Mouse (Mus musculus): ENCODE measurements around the gene Rps18. TPM values are rescaled to one million over a fixed set of nuclear protein-coding genes. Genes with fewer than 3 reads are reported as not detected.
"Not testable (repeated sequence)": the region's sequence is repeated elsewhere in the genome, so short reads cannot be mapped to it uniquely, and the experiment has no call there.

Rps18 gene
- total RNA-seq (2021), result 100 to 1,000 TPM; 332 to 337 TPM
- long read RNA-seq, experiment 1, transcript Rps18-201 (5 exons, 560 nt), result major isoform, 31 of 39 reads
- long read RNA-seq, experiment 1, partial matches to known transcripts, result 1 of 39 reads
- long read RNA-seq, experiment 1, other reads (novel, unspliced or antisense), result 0 of 39 reads
- long read RNA-seq, experiment 2, transcript Rps18-201 (5 exons, 560 nt), result major isoform, 48 of 56 reads
- long read RNA-seq, experiment 2, partial matches to known transcripts, result 1 of 56 reads
- long read RNA-seq, experiment 2, other reads (novel, unspliced or antisense), result 1 of 56 reads

DNA sequence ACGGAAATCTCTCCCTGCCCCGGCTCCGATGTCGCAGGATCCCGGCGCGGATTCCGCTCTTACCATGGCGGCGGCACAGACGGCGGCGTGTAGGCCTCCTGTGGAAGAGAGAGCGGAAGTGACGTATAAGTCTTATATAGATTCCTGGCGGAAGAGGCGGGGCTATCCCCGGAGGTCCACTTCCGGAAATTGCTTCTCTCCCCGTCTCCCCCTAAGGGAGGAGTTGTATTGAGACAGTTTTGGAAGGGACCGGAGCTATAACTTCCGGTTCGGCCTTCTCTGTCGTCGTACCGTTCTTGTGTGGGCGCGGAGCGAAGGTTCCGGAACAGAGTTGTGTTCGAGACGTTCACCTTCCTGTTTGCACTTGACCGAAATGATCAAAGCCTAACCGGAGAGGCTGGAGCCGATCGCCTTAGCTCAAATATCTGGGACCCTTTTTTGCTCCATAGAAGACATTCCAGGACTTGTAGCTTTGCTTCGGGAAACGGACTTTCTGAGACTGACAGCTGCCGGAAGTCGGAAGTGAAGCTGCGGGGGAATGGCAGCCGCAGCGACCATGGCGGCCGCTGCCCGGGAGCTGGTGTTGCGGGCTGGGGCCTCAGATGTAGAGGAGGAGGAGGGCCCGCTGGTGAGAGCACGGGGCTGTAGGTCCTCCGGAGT is at the start of gene Rps18, which contains the start of gene Vps52:
Gene Rps18 (minus strand): TSS at position 447 of the 660 bp plus-strand sequence.
Gene Vps52 (plus strand): TSS at position 258 of the 660 bp plus-strand sequence.
- DNase-seq (ENCODE audit: low spot score in 2 of 2), result peak; percentile 96

DNA sequence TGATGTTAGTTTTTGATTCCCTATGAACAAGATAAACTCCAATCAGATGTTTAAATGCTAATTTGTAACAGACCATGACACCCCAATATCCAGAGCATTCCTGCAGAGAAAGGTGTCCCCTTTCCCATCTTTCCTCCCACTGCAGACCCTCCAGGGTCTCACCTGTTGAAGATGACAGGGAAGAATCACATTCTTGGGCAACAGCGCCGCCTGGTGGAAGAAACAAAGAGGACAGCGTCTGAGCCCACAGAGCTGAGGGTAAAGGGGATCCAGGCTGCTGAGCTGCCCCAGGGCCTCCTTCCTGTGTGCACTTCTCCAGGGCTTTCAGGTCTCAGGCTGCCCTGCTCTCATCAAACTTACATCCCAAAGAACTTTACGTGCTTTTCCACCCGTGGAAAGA is 47.6 kb upstream of the Rps18 start:
- DNase-seq (ENCODE audit: low spot score in 2 of 2), result no peak

DNA sequence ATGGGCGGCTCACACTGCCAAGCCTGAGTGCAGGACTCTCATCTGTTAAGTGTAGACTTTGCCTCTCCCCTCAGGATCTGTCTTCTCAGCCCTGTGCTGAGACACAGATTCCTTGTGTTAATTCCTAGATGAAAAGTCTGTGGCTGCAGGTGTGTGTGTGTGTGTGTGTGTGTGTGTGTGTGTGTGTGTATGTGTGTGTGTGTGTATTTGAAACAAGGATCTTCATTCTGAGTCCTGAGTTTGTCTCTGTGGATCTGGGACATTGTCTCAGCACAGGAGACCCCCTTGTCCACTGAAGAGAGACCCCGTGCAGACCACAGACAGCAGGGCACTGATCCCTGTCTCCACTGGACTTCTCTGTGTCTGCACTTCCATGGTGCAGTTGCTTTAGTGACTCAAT is 45.0 kb upstream of the Rps18 start:
- not testable (repeated sequence) for DNase-seq (ENCODE audit: low spot score in 2 of 2)

DNA sequence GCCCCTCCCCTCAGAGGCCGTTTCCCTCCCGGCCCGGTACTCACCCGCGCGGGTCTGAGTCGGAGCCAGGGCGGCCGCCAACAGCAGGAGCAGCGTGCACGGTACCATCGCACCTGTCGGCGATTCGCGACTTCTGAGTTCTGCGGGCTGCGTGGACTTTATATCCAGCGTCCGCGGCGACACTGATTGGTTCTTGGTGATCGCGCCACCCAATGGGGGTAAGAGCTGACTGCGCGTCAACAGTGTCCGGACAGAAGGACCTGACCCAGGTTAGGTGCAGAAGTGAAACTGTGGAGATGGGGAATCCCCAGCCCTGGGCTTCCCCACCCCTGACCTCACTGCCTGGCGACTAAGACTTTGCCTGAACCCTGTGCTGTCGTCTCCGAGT is 44.3 kb upstream of the Rps18 start, which contains the start of gene H2-K1:
Gene H2-K1 (minus strand): TSS at position 198 of the 388 bp plus-strand sequence.
- peak; percentile 64 to 65 for DNase-seq (ENCODE audit: low spot score in 2 of 2)

DNA sequence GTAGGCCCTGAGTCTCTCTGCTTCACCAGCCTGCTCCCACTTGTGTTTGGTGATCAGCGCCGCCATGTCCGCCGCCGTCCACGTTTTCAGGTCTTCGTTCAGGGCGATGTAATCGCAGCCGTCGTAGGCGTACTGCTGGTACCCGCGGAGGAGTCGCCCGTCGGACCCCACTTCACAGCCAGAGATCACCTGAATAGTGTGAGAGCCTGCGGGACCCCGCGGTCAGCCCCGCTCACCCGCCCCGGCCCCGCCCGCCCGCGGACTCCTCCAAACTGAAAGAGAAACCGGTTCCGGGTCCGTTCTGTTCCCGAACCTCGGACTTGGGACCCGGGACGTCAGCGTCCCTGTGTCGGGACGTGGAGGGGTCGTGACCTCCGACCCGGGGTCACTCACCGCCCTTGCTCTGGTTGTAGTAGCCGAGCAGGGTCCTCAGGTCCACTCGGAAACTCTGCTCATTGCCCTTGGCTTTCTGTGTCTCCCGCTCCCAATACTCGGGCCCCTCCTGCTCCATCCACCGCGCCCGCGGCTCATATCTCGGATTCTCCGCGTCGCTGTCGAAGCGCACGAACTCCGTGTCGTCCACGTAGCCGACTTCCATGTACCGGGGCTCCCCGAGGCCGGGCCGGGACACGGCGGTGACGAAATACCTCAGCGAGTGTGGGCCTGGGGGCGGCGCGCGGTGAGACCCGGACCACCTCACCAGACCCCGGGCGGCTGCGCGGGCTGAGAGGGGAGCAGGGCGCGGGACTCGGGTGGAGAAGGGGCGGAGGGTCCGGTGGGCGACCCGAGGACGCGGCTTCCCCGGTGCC is 43.7 kb upstream of the Rps18 start:
- no peak for DNase-seq (ENCODE audit: low spot score in 2 of 2)

DNA sequence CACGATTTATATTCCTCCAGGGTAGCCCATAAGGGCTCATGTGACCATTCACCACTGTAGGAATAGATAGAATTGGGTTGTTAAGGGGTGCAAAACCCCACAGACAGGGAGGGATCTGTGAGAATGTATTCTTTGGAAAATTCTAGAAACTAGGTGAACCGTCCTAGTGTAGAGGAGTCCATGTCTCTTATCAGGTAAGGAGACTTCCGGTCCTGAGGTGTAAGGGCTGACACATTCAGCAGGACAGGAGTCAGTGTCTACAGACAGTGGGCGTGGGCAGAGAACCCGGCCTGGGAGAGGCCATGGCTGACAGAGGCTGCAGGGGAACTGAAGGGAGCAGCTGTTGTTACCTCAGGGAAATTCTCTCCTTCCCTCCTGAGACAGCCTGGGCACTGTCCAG is 42.9 kb upstream of the Rps18 start:
- DNase-seq (ENCODE audit: low spot score in 2 of 2), result not testable (repeated sequence)

DNA sequence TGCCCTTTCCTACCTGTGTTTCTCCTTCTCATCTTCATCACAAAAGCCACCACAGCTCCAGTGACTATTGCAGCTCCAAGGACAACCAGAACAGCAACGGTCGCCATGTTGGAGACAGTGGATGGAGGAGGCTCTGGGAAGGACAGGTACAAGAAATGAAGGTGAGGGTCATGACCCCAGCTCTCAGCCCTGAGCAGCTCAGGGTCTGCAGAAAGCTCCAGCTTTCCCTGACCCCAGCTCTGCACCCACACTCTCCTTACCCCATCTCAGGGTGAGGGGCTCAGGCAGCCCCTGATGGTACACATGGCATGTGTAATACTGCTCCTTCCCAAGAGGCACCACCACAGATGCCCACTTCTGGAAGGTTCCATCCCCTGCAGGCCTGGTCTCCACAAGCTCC is 41.2 kb upstream of the Rps18 start:
- not testable (repeated sequence) for DNase-seq (ENCODE audit: low spot score in 2 of 2)

DNA sequence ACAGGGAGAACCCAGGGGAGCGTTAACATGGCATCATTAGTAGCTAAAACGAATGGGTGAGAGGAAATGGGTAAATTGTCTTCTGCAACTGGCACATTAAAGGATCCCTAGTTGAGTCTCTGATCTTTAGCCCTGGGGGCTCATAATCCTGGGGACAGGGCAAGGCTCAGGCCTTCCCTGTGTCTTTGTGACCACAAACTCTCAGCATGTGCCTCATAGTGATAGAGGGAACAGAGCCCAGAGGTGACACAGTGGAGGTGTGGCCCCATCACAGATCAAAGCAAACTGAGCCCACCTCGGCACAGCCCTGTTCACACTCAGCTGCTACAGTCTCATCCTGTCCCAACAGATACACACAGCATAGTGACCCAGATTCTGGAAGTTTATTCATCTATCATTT is 39.9 kb upstream of the Rps18 start:
- no peak for DNase-seq (ENCODE audit: low spot score in 2 of 2)

DNA sequence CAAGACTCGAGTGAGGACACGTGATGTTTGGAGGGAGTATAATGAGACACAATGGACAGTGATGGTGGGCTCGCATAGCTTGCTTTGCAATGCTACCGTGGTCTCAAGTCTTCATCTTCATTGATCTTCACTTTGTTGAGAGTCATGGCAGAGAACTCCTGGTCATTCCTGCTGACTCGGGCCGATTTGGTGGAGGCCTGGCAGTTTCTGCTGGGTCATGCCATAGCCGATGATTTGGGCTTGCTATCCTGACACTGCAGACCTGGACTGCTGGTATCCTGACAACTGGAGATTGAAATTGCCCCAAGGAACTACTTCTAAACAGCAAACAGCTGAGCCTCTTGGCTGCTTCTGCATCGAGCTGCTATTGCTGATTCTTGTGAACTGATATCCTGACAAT is 39.2 kb upstream of the Rps18 start:
- DNase-seq (ENCODE audit: low spot score in 2 of 2), result no peak

DNA sequence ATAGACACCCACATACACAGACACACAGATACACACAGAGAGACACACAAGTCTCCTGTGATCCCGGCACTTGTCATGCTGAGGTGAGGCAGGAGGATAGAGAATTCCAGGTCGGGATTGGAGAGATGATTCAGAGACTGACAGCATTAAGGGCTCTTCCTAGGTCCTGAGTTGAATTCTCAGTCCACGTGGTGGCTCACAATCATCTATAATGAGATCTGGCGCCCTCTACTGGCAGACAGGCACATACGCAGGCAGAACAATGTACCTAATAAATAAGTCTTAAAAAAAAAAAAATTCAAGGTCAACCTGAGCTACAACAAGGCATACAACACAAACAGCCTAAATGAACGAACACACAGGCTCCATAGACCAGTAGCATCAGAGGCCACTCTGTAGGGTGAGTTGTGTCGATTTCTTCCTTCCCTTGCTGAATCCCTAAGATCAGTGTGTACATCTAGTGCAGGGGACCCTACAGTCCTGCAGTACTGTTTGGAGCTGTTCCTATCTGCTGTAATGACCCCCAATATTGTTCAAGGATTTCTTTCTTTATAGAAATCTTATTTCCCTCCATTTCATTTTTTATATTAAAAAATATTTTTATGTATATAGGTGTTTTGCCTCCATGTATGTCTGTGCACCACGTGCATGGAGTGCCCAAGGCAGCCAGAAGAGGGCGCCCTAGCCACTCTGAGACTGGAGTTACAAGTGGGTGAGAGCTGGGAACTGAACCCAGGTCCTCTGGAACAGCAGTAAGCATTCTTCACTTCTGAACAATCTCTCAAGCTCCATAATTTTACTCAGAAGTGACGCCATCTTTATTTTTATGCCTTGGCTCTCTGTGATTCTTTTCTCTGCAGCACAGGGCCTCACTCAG is 36.2 kb upstream of the Rps18 start:
- DNase-seq (ENCODE audit: low spot score in 2 of 2), result peak in 1 of 2 experiments; percentile 60

DNA sequence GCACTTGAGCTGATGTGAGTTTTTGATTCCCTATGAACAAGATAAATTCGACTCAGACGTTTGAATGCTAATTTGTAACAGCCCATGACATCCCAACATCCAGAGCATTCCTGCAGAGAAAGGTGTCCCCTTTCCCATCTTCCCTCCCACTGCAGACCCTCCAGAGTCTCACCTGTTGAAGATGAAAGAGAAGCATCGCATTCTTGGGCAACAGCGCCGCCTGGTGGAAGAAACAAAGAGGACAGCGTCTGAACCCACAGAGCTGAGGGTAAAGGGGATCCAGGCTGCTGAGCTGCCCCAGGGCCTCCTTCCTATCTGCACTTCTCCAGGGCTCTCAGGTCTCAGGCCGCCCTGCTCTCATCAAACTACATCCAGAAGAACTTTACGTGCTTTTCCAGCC is 26.3 kb upstream of the Rps18 start:
- DNase-seq (ENCODE audit: low spot score in 2 of 2), result peak in 1 of 2 experiments; percentile 67

DNA sequence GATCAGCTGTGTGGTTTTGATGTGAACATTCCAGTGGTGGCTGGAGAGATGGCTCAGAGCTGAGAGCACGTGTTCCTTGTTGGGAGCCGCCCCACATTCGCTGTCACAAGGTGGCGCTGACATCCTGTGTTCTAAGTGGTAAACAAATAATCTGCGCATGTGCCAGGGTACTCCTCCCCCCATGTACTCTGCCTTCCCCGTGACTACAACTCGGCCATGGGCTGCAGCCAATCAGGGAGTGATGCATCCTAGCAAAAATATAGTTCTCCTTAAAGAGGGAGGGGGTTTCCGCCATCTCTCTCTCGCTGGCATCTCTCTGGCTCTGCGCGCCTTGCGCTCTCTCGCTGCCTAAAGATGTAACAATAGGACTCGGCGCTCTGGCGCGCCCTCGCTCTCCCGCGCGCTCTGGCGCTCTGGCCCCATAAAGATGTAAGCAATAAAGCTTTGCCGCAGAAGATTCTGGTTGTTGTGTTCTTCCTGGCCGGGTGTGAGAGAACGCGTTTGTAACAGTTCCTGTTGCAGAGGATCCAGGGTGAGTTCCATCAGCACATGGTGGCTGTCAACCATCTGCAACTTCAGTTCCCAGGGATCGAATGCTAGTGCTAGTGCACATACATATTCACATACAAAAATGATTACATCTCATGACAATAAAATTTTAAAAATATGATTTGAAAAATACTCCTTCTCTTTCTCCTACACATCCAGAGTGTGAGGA is 25.6 kb upstream of the Rps18 start:
- DNase-seq (ENCODE audit: low spot score in 2 of 2), result peak; percentile 81 to 87

DNA sequence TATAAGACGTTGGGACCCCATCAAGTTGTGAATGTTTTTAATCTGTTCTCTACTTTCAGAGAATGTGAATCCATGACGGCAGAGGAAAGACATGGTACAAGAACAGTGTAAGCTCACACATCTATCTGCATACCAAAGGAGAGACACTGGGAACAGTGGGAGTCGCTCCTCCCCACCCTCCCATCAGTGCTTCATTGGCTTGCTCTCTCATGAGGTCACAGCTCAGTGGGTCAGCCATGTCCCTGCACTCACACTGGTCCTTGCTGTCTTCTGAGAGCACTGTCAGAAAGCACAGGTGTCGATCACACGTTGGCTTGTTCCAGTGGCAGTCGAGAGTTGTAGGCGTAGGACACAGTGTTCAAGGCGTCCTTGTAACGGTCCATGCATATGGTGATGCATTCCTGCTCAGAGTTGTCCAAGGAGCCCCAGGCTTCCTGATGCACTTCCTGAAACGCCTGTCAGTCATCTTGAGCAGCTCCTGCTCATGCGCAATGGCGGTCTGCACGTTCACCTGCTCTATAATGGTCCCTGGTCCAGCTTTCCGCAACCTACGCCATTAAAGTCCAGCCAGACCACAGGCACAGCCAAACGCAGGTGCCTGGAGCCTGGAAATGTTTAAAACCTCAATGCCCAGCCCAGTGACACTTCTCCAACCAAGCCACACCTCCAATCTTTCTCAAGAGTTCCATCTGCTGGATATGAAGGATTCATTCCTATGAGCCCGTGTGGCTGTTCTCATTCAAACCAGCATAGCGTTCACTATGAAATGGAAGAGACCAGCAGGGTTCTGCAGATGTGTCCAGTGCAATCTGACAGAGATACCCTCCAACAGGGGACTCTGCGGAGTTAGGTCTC is 24.6 kb upstream of the Rps18 start:
- no peak for DNase-seq (ENCODE audit: low spot score in 2 of 2)

DNA sequence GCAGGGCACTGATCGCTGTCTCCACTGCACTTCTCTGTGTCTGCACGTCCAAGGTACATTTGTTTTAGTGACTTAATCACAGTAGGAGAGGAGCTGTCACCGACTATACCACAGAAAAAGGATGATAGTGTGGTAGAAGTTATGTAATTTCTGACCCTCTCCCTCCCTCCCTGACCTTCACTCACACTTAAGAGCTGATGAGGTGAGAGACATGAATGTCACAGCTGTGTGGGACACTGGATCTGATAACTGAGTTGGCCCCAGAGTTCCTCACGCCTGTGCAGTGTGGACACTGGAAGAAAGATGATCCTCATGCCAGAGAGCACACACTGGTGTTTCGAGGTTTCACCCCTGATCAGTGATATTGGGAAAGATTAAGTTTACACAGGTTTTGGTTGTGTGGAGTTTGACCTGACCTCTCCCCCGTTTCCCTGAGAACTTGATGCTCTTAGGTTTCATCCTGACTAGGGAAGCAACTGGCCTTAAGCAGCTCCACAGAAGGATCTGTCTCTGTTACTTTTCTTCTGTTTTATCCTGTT is 23.8 kb upstream of the Rps18 start:
- DNase-seq (ENCODE audit: low spot score in 2 of 2), result no peak

DNA sequence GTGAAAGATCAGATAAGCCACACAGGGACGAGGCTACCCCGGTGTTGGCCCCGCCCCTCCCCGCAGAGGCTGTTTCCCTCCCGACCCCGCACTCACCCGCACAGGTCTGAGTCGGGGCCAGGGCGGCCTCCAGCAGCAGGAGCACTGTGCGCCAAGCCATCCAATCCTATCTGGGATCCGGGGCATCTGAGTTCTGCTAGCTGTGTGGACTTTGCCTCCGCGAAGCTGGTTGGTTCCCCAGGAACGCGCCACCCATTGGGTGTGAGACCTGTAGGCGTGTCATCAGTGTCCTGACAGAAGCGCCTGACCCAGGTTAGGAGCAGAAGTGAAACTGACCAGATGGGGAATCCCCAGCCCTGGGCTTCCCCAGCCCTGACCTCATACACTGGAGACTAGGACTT is 22.8 kb upstream of the Rps18 start:
- DNase-seq (ENCODE audit: low spot score in 2 of 2), result peak in 1 of 2 experiments; percentile 38

DNA sequence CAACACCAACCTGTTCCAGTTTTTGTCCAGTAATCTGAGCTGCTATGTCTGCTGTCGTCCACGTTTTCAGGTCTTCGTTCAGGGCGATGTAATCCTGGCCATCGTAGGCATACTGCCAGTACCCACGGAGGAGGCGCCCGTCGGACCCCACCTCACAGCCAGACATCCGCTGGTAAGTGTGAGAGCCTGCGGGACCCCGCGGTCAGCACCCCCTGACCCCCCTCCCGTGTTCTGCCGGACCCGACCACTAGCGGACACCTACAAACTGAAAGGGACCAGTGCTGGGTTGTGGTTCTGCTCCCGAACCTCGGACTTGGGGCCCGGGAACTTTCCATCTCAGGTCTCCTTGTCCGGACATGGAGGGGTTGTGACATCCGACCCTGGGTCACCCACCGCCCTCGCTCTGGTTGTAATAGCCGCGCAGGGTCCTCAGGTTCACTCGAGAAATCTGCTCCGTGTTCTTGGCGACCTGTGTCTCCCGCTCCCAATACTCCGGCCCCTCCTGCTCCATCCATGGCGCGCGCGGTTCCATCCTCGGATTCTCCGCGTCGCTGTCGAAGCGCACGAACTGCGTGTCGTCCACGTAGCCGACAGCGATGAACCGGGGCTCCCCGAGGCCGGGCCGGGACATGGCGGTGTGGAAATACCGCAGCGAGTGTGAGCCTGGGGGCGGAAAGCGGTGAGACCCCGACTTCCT is 22.2 kb upstream of the Rps18 start:
- DNase-seq (ENCODE audit: low spot score in 2 of 2), result no peak

DNA sequence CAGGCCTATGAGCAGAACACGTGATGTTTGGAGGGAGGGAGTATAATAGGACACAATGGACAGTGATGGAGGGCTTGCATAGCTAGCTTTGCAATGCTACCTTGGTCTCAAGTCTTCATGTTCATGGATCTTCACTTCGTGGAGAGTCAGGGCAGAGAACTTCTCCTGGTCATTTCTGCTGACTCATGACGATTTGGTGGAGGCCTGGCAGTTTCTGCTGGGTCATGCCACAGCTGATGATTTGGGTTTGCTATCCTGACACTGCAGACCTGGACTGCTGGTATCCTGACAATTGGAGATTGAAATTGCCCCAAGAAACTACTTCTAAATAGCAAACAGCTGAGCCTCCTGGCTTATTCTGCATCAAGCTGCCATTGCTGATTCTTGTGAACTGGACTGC is 17.8 kb upstream of the Rps18 start:
- DNase-seq (ENCODE audit: low spot score in 2 of 2), result no peak

DNA sequence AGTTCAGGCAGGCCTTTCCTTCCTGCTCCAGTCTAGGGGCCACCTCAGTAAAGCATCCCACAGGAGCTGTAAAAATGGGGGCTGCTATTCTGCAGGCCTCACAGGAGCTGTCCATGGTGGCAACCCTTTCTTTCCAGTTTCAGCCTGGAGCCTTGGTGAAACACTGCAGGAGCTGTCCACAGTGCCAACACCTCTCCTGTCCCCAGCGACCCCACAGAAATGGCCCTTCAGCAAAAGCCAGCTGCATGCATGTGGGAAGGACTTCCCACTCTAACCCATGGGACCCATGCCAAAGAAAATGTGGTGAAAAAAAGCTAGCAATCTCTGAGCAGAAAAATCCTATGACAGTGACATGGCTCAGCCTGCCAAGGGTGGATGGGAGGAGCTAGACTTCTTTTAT is 16.9 kb upstream of the Rps18 start:
- no peak for DNase-seq (ENCODE audit: low spot score in 2 of 2)
